Mouse (Mus musculus) embryo, embryonic 10 days (tissue): ENCODE measurements at regions not wholly inside any gene's neighbourhood (a gene's known extent, or its start where the extent isn't known, plus 50 kb on each side); places are given as distances from the start of the nearest gene placed in this dataset.

ENCODE experiments used
- DNase-seq: peaks from one replicate; pipeline ENCODE4 v3.0.0-alpha.2; 2015; ENCODE audit warnings: low spot score

GRCm38 (mm10) chr13:52152221-52152620, 305.7 kb downstream of the Gadd45g start:
- no peak for DNase-seq

GRCm38 (mm10) chr13:52153030-52153429, 306.6 kb downstream of the Gadd45g start:
- DNase-seq = no peak

- no peak for DNase-seq
These were observed 307.1 kb downstream of the Gadd45g start for GRCm38 (mm10) chr13:52153576-52153975.

DNA sequence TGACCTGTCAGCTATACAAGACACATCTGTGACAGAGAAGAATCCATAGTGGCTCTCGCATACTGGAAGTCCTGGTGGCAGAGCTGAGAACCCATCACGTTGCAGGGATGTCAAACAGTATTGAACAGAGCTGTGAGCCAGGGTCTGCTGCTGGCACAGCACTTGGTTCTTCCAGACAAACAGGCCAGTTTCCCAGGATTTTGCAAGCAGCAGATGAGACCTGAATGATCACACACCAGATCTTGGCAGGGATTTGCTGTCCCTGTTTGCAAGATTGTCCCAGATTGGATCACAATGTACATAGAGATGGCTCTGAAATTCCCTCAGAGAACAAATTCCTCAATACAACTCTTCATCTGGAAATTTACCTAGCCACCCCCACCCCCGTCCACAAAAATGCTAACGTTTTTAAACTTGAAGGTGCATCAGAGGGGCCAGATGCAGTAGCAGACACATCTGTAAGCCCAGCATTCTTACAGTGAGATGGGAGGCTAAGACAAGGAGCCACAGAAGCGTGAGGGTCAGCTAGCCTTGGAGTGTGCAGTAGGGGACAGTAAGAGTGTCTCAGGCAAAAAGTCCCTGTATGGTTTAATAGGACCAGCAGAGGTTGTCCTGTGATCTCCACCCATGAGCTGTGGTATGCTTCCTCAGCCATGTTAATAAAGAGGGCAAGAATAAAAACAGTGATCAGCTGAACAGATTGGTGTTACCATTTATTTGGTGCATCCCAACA, 307.8 kb downstream of the Gadd45g start:
- DNase-seq = no peak

DNA sequence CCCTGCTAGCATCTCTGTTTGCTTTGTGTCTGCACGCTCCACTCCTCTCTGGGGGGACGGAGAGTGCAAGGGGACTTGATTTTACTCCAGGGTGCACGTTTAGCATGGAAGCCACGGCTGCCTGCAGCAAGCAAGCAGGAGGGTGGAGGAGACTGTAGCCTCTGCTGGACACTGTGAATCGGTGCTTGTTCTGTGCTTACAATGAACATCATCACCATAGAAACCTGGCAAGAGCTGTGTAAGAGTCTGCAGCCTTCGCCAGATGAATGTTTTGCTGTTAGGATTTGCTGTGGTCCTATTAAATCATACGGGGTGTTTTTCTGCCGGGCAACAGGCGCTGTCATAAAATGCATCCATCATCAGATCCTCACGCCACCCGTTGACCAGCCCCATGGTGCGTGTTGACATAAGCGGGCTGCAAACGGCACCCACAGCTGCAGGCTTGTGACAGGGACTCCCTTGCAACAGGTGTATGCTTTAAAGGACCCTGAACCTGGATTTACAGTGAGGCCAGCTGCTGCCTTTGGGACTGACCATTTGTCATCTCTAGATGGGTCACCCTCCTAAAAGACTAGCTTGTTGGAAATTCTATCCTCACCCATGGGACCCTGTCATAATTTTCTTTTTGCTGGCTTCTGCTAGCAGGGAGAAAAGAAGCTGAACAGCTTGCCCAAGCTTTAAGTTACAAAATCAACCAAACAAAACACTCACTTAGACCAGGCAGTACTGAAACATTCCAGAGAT, 308.5 kb downstream of the Gadd45g start:
- DNase-seq = no peak

DNA sequence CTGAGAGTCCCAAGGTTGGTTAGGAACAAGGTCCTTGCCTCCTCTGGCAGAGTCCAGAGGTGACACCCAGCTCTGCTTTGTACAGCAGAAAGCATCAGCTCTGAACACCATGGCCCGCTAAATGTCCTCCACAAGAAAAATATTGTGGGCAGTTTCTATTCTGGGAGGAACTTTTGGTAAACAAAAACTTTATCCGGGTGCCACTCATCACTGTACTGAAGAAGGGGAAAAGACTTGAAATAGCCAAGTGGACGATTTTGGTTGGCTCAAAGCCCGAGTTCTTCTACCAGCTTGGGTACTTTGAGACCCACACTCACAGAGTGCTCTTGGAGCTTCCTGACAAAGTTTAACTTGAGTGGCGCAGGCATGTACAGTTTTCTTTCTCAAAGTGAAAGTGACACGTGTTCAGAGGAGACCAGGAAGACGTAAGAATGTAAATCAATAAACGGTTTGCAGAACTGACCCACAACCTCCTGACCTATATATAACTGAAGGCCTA, 309.2 kb downstream of the Gadd45g start:
- no peak for DNase-seq

DNA sequence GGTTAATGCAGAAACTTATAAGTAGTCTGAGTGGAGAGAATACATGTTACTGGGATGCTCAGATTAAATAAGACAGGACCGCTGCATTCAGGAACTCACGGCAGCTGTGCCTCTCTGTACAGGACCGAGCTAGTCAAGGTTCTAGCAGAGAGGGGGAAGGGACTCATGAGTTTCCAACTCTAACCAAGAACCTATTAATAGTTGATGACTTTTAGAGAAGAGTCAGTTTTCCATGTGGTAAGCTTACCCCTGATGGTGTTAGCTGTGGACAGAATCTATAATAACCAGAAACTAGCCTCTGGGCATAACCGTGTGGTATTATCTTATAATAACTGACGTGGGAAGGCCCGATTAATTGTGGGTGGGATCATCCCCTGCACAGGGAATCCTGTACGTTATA, 316.2 kb downstream of the Gadd45g start:
- no peak for DNase-seq

GRCm38 (mm10) chr13:52165531-52165930, 319.1 kb downstream of the Gadd45g start:
- DNase-seq = no peak

DNA sequence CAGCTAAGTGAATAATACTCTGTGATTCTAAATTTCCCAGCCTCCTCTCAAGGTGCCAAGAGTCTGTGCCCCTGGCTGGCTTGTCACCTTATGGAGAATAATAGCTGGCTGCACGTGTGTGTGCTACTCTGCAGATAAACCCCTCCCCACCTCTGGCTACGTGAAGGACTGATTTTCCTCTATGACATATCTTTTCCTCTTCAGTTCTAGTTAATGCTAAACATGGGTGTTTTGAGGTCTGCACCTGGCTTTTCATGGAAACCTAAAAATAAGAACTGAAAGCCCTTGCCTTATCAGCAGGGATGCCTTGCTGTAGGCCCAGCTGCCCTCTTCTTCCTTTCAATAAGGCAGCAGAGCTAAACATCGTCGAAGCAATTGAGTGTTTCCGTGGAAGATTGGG, 321.5 kb downstream of the Gadd45g start:
- no peak for DNase-seq

GRCm38 (mm10) chr13:52172706-52173346, 326.3 kb downstream of the Gadd45g start:
- DNase-seq = no peak

- DNase-seq = no peak
These were observed 329.2 kb downstream of the Gadd45g start for GRCm38 (mm10) chr13:52175665-52176064.

GRCm38 (mm10) chr13:52179977-52180376, 333.5 kb downstream of the Gadd45g start:
- DNase-seq = no peak

- DNase-seq = no peak
These were observed 337.2 kb downstream of the Gadd45g start for GRCm38 (mm10) chr13:52183635-52184034.

DNA sequence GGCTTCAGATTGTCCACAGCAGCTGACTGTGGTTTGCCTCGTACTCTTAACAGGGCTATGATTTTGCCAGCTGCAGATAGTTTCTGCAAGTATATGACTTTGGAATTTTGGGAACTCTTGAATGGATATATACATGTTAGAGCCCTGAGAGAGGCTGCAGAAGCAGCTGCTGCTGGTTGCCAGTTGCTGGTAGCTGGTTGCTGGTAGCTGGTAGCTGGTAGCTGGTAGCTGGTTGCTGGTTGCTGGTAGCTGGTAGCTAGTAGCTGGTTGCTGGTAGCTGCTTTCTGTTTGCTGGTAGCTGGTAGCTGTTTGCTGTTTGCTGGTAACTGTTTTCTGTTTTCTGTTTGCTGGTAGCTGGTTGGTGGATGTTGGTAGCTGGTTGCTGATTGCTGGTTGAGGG, 339.1 kb downstream of the Gadd45g start:
- DNase-seq = no peak

GRCm38 (mm10) chr13:52187841-52188604, 341.5 kb downstream of the Gadd45g start:
- DNase-seq = no peak

GRCm38 (mm10) chr13:52188605-52189003, 342.1 kb downstream of the Gadd45g start:
- DNase-seq = peak; percentile 49

DNA sequence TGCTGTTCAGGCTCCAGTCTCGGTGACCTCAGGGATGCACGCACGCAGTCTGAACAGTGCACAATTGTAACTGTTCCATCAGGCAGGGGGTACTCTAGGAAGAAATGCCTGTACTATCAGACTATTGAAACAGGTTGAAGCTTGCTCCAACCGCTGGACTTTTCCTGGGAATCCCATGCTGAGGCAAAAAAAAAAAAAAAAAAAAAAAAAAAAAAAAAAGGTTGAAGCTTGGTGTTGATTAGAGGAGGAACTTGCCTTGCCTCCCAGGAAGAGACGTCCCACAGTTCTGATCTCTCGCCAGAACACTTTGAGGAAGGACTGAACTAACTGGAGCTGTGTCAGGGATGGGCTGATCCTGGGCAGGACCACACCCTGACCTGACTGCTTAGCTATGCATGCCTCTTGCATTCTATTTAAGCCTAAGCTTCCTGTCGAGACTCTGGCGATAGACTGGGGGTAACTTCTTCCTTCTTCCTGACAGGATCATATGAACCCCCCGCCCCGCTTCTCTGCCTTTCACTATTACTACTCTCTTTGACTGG, 341.6 kb downstream of the Diras2 start:
- DNase-seq = no peak

DNA sequence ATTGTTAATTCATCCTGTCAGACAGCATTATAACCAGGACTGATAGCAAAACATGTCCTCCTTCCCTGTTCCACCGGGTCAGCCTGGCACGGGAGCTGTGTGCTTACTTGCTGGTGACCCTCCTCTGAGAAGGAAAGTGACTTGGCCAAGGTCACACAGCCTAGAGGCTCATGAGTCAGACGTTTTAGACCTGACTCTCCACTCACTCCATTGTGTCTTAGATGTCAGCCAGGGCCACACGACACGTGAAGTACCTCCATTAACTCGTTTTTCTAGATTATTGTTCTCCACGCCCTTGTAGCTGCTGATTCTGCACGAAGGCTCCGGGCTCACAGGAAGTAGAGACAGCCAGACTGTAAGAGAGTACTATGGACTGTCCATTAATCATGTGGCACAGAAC, 340.8 kb downstream of the Diras2 start:
- no peak for DNase-seq

GRCm38 (mm10) chr13:52190848-52191590, 340.1 kb downstream of the Diras2 start:
- DNase-seq = no peak

GRCm38 (mm10) chr13:52196917-52197316, 334.2 kb downstream of the Diras2 start:
- no peak for DNase-seq
